Mouse (Mus musculus): ENCODE measurements around the gene Fam228b.

GRCm38 (mm10) chr12:4715606-4716005 is 53.5 kb downstream of the Fam228b start:
- no peak for TF ChIP-seq CTCF (IDR thresholded peaks at IDR 0.05; ENCODE audit: control insufficient read depth, insufficient read depth, low read length)
- TF ChIP-seq POLR2A (IDR thresholded peaks at IDR 0.05; ENCODE audit: borderline replicate concordance, control insufficient read depth, low read depth, low read length), result no peak

Data from bone marrow, adult 2 months (tissue).